Mouse (Mus musculus) hindbrain, postnatal 0 days (tissue): Measurements from ENCODE around the gene Hepacam2. TPM values are rescaled to one million over a fixed set of nuclear protein-coding genes. Genes with fewer than 3 reads are reported as not detected.

Source experiments
- ATAC-seq: fragments of 200-750 bp; cut with Nextera tagmentation; 2 replicates; pipeline ENCODE4 v1.8.0; 2017; ENCODE audit warnings: mild to moderate bottlenecking, moderate TSS enrichment, moderate library complexity
- DNase-seq: peaks from one replicate; pipeline ENCODE4 v3.0.0-alpha.2; 2015; ENCODE audit warnings: low spot score
- H3K27ac ChIP-seq: fragments of 300-500 bp; sonication (generic); 2 replicates; pipeline ENCODE4 v1.5.1; 2014; ENCODE audit warnings: mild to moderate bottlenecking
- H3K27me3 ChIP-seq: fragments of 300-500 bp; sonication (generic); 2 replicates; pipeline ENCODE4 v1.6.1; 2014; ENCODE audit warnings: low read length, mixed read lengths; ENCODE audit not compliant: insufficient read depth
- H3K36me3 ChIP-seq: fragments of 300-500 bp; sonication (generic); 2 replicates; pipeline ENCODE4 v1.6.1; 2014; ENCODE audit warnings: low read length, mixed read lengths; ENCODE audit not compliant: insufficient read depth
- H3K4me1 ChIP-seq: fragments of 300-500 bp; sonication (generic); 2 replicates; pipeline ENCODE4 v1.6.1; 2014; ENCODE audit warnings: antibody characterized with exemption, low read length, mixed read lengths; ENCODE audit not compliant: insufficient read depth
- H3K4me2 ChIP-seq: fragments of 300-500 bp; sonication (generic); 2 replicates; pipeline ENCODE4 v1.6.1; 2014; ENCODE audit warnings: low read depth, mild to moderate bottlenecking, low read length, moderate library complexity, mixed read lengths
- H3K4me3 ChIP-seq: fragments of 300-500 bp; sonication (generic); 2 replicates; pipeline ENCODE4 v1.5.1; 2014; ENCODE audit warnings: low read length
- H3K9ac ChIP-seq: fragments of 300-500 bp; sonication (generic); replicated peaks from 2 replicates; pipeline ENCODE4 v1.6.1; 2014; ENCODE audit warnings: mild to moderate bottlenecking, low read length, moderate library complexity, mixed read lengths
- H3K9me3 ChIP-seq: fragments of 300-500 bp; sonication (generic); 2 replicates; pipeline ENCODE4 v1.6.1; 2016; ENCODE audit warnings: low read length, mixed read lengths
- CTCF ChIP-seq: IDR thresholded peaks from 2 replicates; pipeline ENCODE4 v1.5.1; 2016; ENCODE audit warnings: antibody characterized with exemption, control low read depth, low read depth
- WGBS: fragments of 180-500 bp; shearing (Covaris S2); extraction: QIAGEN DNeasy Blood & Tissue Kit; methylation state at CpG from one replicate; pipeline ENCODE4 v1.1.7; 2014; 5-methylcytosine and 5-hydroxymethylcytosine counted together
- polyA plus RNA-seq: library from polyadenylated mRNA; unstranded; fragments of >200 nt; fragmentation: Nextera tagmentation; extraction: Ambion mirVana; gene quantifications from 2 replicates; pipeline ENCODE4 v1.2.1, GENCODE M21; 2015
- total RNA-seq: library from RNA; depleted of rRNA; stranded (reverse); fragments of >200 nt; gene quantifications from 2 replicates; pipeline ENCODE4 v1.2.3, GENCODE M21; 2014

Gene Hepacam2
- total and polyA plus RNA-seq, 2 experiments from 2014 or later = 0.42 to 1.3 TPM

DNA sequence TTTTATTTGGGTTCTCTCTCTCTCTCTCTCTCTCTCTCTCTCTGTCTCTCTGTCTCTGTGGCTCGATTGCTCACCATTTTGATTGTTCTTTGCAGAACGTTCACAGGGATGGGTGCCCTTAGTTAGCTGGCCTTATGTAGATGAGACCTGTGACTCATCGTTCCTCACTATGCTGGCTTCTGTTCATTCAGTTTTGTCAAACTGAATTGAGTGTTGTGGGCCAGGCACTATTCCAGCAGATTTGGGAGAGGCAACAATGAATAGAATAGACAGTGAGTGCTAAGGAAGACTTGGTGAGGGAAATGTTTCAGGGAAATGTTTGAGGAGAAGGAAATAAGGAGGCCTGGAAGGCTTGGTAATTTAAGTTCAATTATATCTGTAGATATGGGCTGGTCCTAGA lies 2.2 kb upstream of the Hepacam2 start:
- Histone ChIP-seq H3K27me3 (no peaks in the 10 kb centered on the region), H3K4me1 (peaks cover 4% of the 10 kb centered on the region), H3K4me3 (no peak overlapping the region), H3K36me3 (no peaks in the 10 kb centered on the region), H3K27ac (no peak overlapping the region), H3K9ac (no peak overlapping the region), H3K9me3 (no peaks in the 10 kb centered on the region), H3K4me2 (no peak overlapping the region)
- no peak for TF ChIP-seq CTCF
- no peak for ATAC-seq
- DNase-seq = no peak
- 83% methylated on average over 3 of the region's 3 CpGs for WGBS

DNA sequence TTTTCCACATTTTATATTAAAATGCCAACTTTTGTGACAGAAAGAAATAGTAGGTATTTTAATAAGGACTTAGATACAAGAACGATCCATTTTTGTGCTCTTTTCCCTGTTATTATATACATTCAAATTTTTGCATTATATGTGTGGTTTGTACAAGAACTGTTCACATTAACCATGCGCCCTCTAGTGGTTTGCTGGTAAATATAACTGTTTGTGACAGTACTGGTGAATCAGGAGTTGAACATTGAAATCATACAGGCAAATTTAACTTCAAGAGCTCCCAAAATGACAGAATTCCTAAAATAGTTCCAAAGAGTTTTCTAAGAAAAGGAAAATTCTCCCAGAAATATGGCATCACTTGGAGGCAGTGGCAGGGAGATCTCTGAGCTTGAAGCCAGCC lies 1.9 kb downstream of the Hepacam2 start:
- peak; percentile 76 for TF ChIP-seq CTCF
- DNase-seq (peak; percentile 88), ATAC-seq (no peak)
- Histone ChIP-seq H3K4me1 (peaks cover 4% of the 10 kb centered on the region), H3K4me3 (no peak overlapping the region), H3K4me2 (no peak overlapping the region), H3K36me3 (no peaks in the 10 kb centered on the region), H3K9ac (no peak overlapping the region), H3K27me3 (no peaks in the 10 kb centered on the region), H3K27ac (no peak overlapping the region), H3K9me3 (no peaks in the 10 kb centered on the region)
- 3% methylated on average over 2 of the region's 2 CpGs for WGBS

DNA sequence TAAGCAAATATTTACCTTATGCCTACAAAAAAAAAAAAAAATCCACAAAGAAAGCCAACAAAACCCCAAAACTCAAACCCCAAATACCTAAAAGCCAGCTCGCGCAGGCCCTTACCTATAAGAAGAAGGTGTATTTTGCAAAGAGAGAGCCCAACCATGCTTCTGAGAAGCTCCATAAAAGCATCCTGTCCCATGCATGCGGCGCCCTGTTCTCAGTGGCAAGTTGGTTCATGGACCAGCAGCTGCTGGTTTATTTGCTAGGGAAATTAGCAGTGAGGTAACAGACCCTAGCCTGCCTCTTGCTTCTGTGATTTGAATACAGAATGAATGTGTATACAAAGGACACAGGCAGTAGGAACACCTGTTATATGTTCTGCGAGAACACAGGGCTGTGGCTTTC lies 3.8 kb downstream of the Hepacam2 start:
- DNase-seq (no peak), ATAC-seq (no peak)
- 85% methylated on average over 5 of the region's 5 CpGs for WGBS
- H3K4me2 ChIP-seq = no peak overlapping the region
- H3K9me3 ChIP-seq = no peaks in the 10 kb centered on the region
- no peaks in the 10 kb centered on the region for H3K27me3 ChIP-seq
- no peak overlapping the region for H3K9ac ChIP-seq
- H3K4me3 ChIP-seq = no peak overlapping the region
- H3K36me3 ChIP-seq = no peaks in the 10 kb centered on the region
- H3K4me1 ChIP-seq = no peaks in the 10 kb centered on the region; the same call in 1 of the 2 replicates
- H3K27ac ChIP-seq = no peak overlapping the region
- TF ChIP-seq CTCF = no peak

DNA sequence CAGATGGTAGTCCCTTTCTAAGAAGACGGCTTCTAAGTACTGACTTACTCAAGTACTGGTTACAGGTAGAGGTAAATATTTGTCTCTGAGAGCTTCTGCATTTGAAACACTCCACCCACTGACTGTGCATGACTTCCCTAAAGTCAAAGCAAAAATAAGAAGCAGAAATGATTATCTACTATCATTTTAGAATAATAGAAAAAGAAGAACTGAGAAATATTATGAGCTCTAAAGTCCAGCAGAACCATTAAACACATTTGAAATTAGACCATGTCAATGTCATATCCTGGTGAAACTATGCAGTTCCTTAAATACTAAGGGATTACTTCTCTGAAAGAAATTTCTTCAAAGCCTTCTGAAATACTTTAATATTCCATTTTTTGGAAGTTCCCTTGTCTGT lies 10.7 kb downstream of the Hepacam2 start:
- no peaks in the 10 kb centered on the region for H3K4me1 ChIP-seq
- DNase-seq (no peak), ATAC-seq (no peak)
- no peaks in the 10 kb centered on the region for H3K9me3 ChIP-seq
- no peak overlapping the region for H3K4me3 ChIP-seq
- no peak overlapping the region for H3K9ac ChIP-seq
- no peak for TF ChIP-seq CTCF
- 85% methylated on average over 1 of the region's 1 CpGs for WGBS
- H3K4me2 ChIP-seq = no peak overlapping the region
- H3K27ac ChIP-seq = no peak overlapping the region
- no peaks in the 10 kb centered on the region for H3K27me3 ChIP-seq
- H3K36me3 ChIP-seq = no peaks in the 10 kb centered on the region

DNA sequence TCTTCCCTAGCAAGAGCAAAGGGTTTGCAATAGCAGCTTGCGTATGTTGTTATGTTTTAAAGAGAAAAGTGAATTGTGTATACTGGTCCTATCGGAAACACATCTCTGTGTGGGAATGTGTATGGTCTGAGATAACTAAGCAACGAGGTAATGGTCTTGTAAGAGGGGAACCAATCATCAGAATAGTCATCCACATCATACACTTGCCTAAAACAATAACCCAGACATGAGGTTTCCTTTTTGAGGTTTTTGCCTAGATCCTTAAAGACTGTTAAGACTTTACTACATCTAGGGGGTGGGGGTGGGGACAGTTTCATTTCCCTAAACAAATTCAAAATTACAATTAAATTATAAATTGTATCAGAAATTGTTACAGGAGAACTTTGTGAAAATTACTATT lies 13.0 kb downstream of the Hepacam2 start:
- Histone ChIP-seq H3K9me3 (no peaks in the 10 kb centered on the region), H3K4me1 (no peaks in the 10 kb centered on the region), H3K36me3 (no peaks in the 10 kb centered on the region), H3K27ac (no peak overlapping the region), H3K27me3 (no peaks in the 10 kb centered on the region), H3K9ac (no peak overlapping the region), H3K4me2 (no peak overlapping the region), H3K4me3 (no peak overlapping the region)
- WGBS = 85% methylated on average over 3 of the region's 3 CpGs
- DNase-seq (no peak), ATAC-seq (no peak)
- TF ChIP-seq CTCF = no peak

DNA sequence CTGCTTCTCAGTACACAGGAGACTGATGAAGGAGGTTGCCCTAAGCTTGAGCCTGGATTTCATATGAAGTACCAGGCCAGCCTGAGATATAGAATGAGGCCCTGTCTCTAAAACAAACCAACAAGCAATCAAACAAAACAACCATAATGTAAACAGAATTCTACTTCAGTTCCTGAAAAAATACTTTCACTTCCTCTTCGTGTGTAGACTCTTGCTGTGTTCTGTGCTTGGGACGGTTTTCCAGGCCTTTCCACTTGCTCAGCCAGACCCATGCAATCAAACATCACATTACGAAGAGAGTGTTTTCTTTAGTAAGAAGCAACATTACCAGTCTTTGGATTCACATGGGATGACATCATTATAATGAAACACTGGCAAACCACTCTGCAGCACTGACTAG lies 16.4 kb downstream of the Hepacam2 start:
- Histone ChIP-seq H3K9ac (no peak overlapping the region), H3K4me3 (no peak overlapping the region), H3K36me3 (no peaks in the 10 kb centered on the region), H3K4me1 (no peaks in the 10 kb centered on the region), H3K4me2 (no peak overlapping the region), H3K9me3 (no peaks in the 10 kb centered on the region), H3K27me3 (no peaks in the 10 kb centered on the region), H3K27ac (no peak overlapping the region)
- no peak for TF ChIP-seq CTCF
- DNase-seq = no peak
- ATAC-seq = no peak
- WGBS = 84% methylated on average over 3 of the region's 3 CpGs

DNA sequence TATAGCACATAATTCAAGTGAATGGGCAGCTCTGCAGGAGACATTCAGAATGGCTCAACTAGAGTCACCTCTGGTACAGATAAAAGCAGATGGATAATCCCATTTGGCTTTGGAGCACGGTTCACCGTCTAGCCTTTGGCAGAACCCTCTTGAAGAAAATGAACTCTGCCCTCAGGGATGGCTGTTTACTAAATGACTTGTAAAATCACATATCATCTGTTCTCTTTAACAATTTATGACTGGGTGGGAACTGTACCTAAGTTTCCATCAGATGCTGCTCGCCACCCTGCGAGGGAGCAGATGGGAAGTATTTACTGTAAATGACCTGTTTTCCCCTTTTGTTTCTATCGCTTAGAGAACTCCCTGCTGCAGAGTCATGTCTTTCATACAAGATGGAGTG lies 18.2 kb downstream of the Hepacam2 start:
- DNase-seq (no peak), ATAC-seq (no peak)
- WGBS = 58% methylated on average over 5 of the region's 5 CpGs
- no peaks in the 10 kb centered on the region for H3K9me3 ChIP-seq
- TF ChIP-seq CTCF = no peak
- H3K4me2 ChIP-seq = no peak overlapping the region
- no peak overlapping the region for H3K9ac ChIP-seq
- H3K27ac ChIP-seq = no peak overlapping the region
- H3K27me3 ChIP-seq = no peaks in the 10 kb centered on the region
- no peak overlapping the region for H3K4me3 ChIP-seq
- no peaks in the 10 kb centered on the region for H3K4me1 ChIP-seq
- H3K36me3 ChIP-seq = no peaks in the 10 kb centered on the region
